Mouse (Mus musculus): ENCODE measurements around the gene Cplx3. TPM values are rescaled to one million over a fixed set of nuclear protein-coding genes. Genes with fewer than 3 reads are reported as not detected.

The Cplx3 gene
- total and polyA plus RNA-seq, 2 experiments from 2014 or later: 0.07 TPM; not detected in 1

GRCm38 (mm10) chr9:57637272-57637671, 31.2 kb upstream of the Cplx3 start:
- H3K4me3 ChIP-seq (ENCODE audit: low read depth, low read length): no peak overlapping the region

GRCm38 (mm10) chr9:57633481-57634024, 27.5 kb upstream of the Cplx3 start:
- Histone ChIP-seq H3K27me3 (ENCODE audit: control insufficient read depth, insufficient read depth, low read length) (no peaks in the 10 kb centered on the region), H3K36me3 (replicated peaks; ENCODE audit: control insufficient read depth, insufficient read depth, low read length) (peaks cover 27% of the 10 kb centered on the region), H3K4me1 (ENCODE audit: control insufficient read depth, insufficient read depth) (peaks cover 26% of the 10 kb centered on the region), H3K27ac (ENCODE audit: low read depth) (peak overlapping the region; percentile 25; the same call in 1 of the 2 replicates), H3K9ac (replicated peaks; ENCODE audit: low read depth, low read length) (no peak overlapping the region), H3K4me2 (ENCODE audit: low read depth, low read length) (no peak overlapping the region), H3K4me3 (ENCODE audit: low read depth, low read length) (no peak overlapping the region), H3K9me3 (replicated peaks; ENCODE audit: control insufficient read depth, low read length) (no peaks in the 10 kb centered on the region)
- ATAC-seq (ENCODE audit: insufficient read depth, low read depth) (no peak), DNase-seq (ENCODE audit: low spot score) (no peak)
- 38% methylated on average over 4 of the region's 4 CpGs for WGBS
- no peak for TF ChIP-seq EP300 (IDR thresholded peaks at IDR 0.05; ENCODE audit: low read depth)
- TF ChIP-seq CTCF (IDR thresholded peaks at IDR 0.05; ENCODE audit: low read depth): peak; percentile 31; the same call in 1 of the 2 replicates

More at GRCm38 (mm10) chr9:57637272-57637671, 31.2 kb upstream of the Cplx3 start:
- peak overlapping the region; percentile 86 for H3K27ac ChIP-seq (ENCODE audit: low read depth)
- no peak for ATAC-seq (ENCODE audit: insufficient read depth, low read depth)
- no peaks in the 10 kb centered on the region for H3K27me3 ChIP-seq (ENCODE audit: control insufficient read depth, insufficient read depth, low read length)
- DNase-seq (ENCODE audit: low spot score): no peak
- no peaks in the 10 kb centered on the region for H3K36me3 ChIP-seq (replicated peaks; ENCODE audit: control insufficient read depth, insufficient read depth, low read length)
- no peaks in the 10 kb centered on the region for H3K9me3 ChIP-seq (replicated peaks; ENCODE audit: control insufficient read depth, low read length)
- WGBS: 22% methylated on average over 3 of the region's 3 CpGs
- H3K9ac ChIP-seq (replicated peaks; ENCODE audit: low read depth, low read length): 0 out of 2 replicates have a peak overlapping the region, but pooled peaks have one; percentile 16
- H3K4me2 ChIP-seq (ENCODE audit: low read depth, low read length): peak overlapping the region; percentile 50; the same call in 1 of the 2 replicates
- H3K4me1 ChIP-seq (ENCODE audit: control insufficient read depth, insufficient read depth): peaks cover 55% of the 10 kb centered on the region
- no peak for TF ChIP-seq CTCF (IDR thresholded peaks at IDR 0.05; ENCODE audit: low read depth)
- TF ChIP-seq EP300 (IDR thresholded peaks at IDR 0.05; ENCODE audit: low read depth): no peak

- ATAC-seq (ENCODE audit: insufficient read depth, low read depth) (peak; percentile 67), DNase-seq (ENCODE audit: low spot score) (peak; percentile 52)
- TF ChIP-seq CTCF (IDR thresholded peaks at IDR 0.05; ENCODE audit: low read depth): peak; percentile 98
- no peak for TF ChIP-seq EP300 (IDR thresholded peaks at IDR 0.05; ENCODE audit: low read depth)
- H3K4me2 ChIP-seq (ENCODE audit: low read depth, low read length): no peak overlapping the region
- no peak overlapping the region for H3K4me3 ChIP-seq (ENCODE audit: low read depth, low read length)
- no peak overlapping the region for H3K27ac ChIP-seq (ENCODE audit: low read depth)
- H3K36me3 ChIP-seq (replicated peaks; ENCODE audit: control insufficient read depth, insufficient read depth, low read length): peaks cover 66% of the 10 kb centered on the region
- 63% methylated on average over 14 of the region's 14 CpGs for WGBS
- H3K9me3 ChIP-seq (replicated peaks; ENCODE audit: control insufficient read depth, low read length): no peaks in the 10 kb centered on the region
- no peaks in the 10 kb centered on the region for H3K27me3 ChIP-seq (ENCODE audit: control insufficient read depth, insufficient read depth, low read length)
- H3K4me1 ChIP-seq (ENCODE audit: control insufficient read depth, insufficient read depth): peaks cover 4% of the 10 kb centered on the region; the same call in 1 of the 2 replicates
- H3K9ac ChIP-seq (replicated peaks; ENCODE audit: low read depth, low read length): no peak overlapping the region
Measured at GRCm38 (mm10) chr9:57629118-57629874, 23.2 kb upstream of the Cplx3 start.

- ATAC-seq (ENCODE audit: insufficient read depth, low read depth) (no peak), DNase-seq (ENCODE audit: low spot score) (no peak)
- Histone ChIP-seq H3K36me3 (replicated peaks; ENCODE audit: control insufficient read depth, insufficient read depth, low read length) (peaks cover 66% of the 10 kb centered on the region), H3K4me2 (ENCODE audit: low read depth, low read length) (no peak overlapping the region), H3K27ac (ENCODE audit: low read depth) (no peak overlapping the region), H3K4me1 (ENCODE audit: control insufficient read depth, insufficient read depth) (peaks cover 4% of the 10 kb centered on the region; the same call in 1 of the 2 replicates), H3K9ac (replicated peaks; ENCODE audit: low read depth, low read length) (no peak overlapping the region), H3K9me3 (replicated peaks; ENCODE audit: control insufficient read depth, low read length) (no peaks in the 10 kb centered on the region), H3K27me3 (ENCODE audit: control insufficient read depth, insufficient read depth, low read length) (no peaks in the 10 kb centered on the region), H3K4me3 (ENCODE audit: low read depth, low read length) (no peak overlapping the region)
- TF ChIP-seq CTCF (IDR thresholded peaks at IDR 0.05; ENCODE audit: low read depth) (no peak), EP300 (IDR thresholded peaks at IDR 0.05; ENCODE audit: low read depth) (no peak)
- WGBS: 84% methylated on average over 12 of the region's 12 CpGs
Measured at GRCm38 (mm10) chr9:57628717-57629116, 22.6 kb upstream of the Cplx3 start.

- H3K4me2 ChIP-seq (ENCODE audit: low read depth, low read length): no peak overlapping the region
- no peak for ATAC-seq (ENCODE audit: insufficient read depth, low read depth)
- H3K36me3 ChIP-seq (replicated peaks; ENCODE audit: control insufficient read depth, insufficient read depth, low read length): peaks cover 66% of the 10 kb centered on the region
- no peak overlapping the region for H3K27ac ChIP-seq (ENCODE audit: low read depth)
- H3K4me1 ChIP-seq (ENCODE audit: control insufficient read depth, insufficient read depth): no peaks in the 10 kb centered on the region
- H3K27me3 ChIP-seq (ENCODE audit: control insufficient read depth, insufficient read depth, low read length): no peaks in the 10 kb centered on the region
- H3K4me3 ChIP-seq (ENCODE audit: low read depth, low read length): no peak overlapping the region
- no peak for TF ChIP-seq EP300 (IDR thresholded peaks at IDR 0.05; ENCODE audit: low read depth)
- TF ChIP-seq CTCF (IDR thresholded peaks at IDR 0.05; ENCODE audit: low read depth): no peak
- no peaks in the 10 kb centered on the region for H3K9me3 ChIP-seq (replicated peaks; ENCODE audit: control insufficient read depth, low read length)
- no peak for DNase-seq (ENCODE audit: low spot score)
- H3K9ac ChIP-seq (replicated peaks; ENCODE audit: low read depth, low read length): no peak overlapping the region
- 86% methylated on average over 11 of the region's 11 CpGs for WGBS
Measured at GRCm38 (mm10) chr9:57627892-57628291, 21.8 kb upstream of the Cplx3 start.
